Mouse (Mus musculus) erythroblast, embryonic 14.5 days (primary cell): ENCODE data around the gene Lrp2. TPM values are rescaled to one million over a fixed set of nuclear protein-coding genes. Genes with fewer than 3 reads are reported as not detected.

ENCODE experiments used
- H3K27me3 ChIP-seq: 2 replicates; pipeline ENCODE4 v1.6.1; 2012; ENCODE audit warnings: inconsistent platforms; ENCODE audit not compliant: control insufficient read depth
- H3K36me3 ChIP-seq: 2 replicates; pipeline ENCODE4 v1.6.1; 2012; ENCODE audit warnings: mild to moderate bottlenecking, inconsistent platforms; ENCODE audit not compliant: control insufficient read depth
- H3K4me1 ChIP-seq: 2 replicates; pipeline ENCODE4 v1.6.1; 2012; ENCODE audit warnings: inconsistent platforms; ENCODE audit not compliant: control insufficient read depth
- H3K4me3 ChIP-seq: replicated peaks from 2 replicates; pipeline ENCODE3; 2012; ENCODE audit warnings: moderate library complexity, mild to moderate bottlenecking, inconsistent platforms
- H3K9me3 ChIP-seq: 2 replicates; pipeline ENCODE4 v1.6.1; 2012; ENCODE audit warnings: low read length, inconsistent platforms, mixed read lengths; ENCODE audit not compliant: control insufficient read depth
- GATA1 ChIP-seq: IDR thresholded peaks from 2 replicates; pipeline ENCODE4 v1.6.1; 2012; ENCODE audit warnings: low read length, inconsistent platforms, mixed read lengths
- TAL1 ChIP-seq: IDR thresholded peaks from 3 replicates; pipeline ENCODE4 v1.6.1; 2012; ENCODE audit warnings: low read length, inconsistent platforms, mixed read lengths
- polyA plus RNA-seq: library from polyadenylated mRNA; stranded (reverse); fragments of >175 nt; gene quantifications from 2 replicates; pipeline ENCODE4 v1.2.3, GENCODE M21; 2012

Gene Lrp2
- polyA plus RNA-seq, 1 experiment = not detected

- Histone ChIP-seq H3K9me3 (no peaks in the 10 kb centered on the region), H3K4me3 (no peak overlapping the region), H3K4me1 (no peaks in the 10 kb centered on the region), H3K36me3 (no peaks in the 10 kb centered on the region), H3K27me3 (no peaks in the 10 kb centered on the region)
- TF ChIP-seq GATA1 (no peak), TAL1 (no peak)
Measured at GRCm38 (mm10) chr2:69379801-69380200, 206.1 kb downstream of the Lrp2 start.

- no peaks in the 10 kb centered on the region for H3K36me3 ChIP-seq
- no peak for TF ChIP-seq GATA1
- no peak for TF ChIP-seq TAL1
Measured at GRCm38 (mm10) chr2:69376780-69377179, 209.1 kb downstream of the Lrp2 start.

More at GRCm38 (mm10) chr2:69376780-69377179, 209.1 kb downstream of the Lrp2 start:
- Histone ChIP-seq H3K4me3 (no peak overlapping the region), H3K4me1 (no peaks in the 10 kb centered on the region), H3K27me3 (no peaks in the 10 kb centered on the region), H3K9me3 (no peaks in the 10 kb centered on the region)

Other genes starting within 250 kb of the Lrp2 start
- gene Abcb11, start 243.4 kb downstream of the Lrp2 start, polyA plus RNA-seq = not detected in 2 replicates
- gene Dhrs9, start 205.6 kb downstream of the Lrp2 start, polyA plus RNA-seq = not detected in 2 replicates
- not detected in 2 replicates for gene Bbs5, start 61.1 kb upstream of the Lrp2 start, polyA plus RNA-seq
- gene Klhl41, start 84.1 kb upstream of the Lrp2 start, polyA plus RNA-seq = not detected in 2 replicates
- 0.01 TPM in 1 of 2 replicates, not detected in the other for gene Fastkd1, start 127.5 kb upstream of the Lrp2 start, polyA plus RNA-seq
- gene Ppig, start 136.5 kb upstream of the Lrp2 start, polyA plus RNA-seq = 1.9 and 2.5 TPM in 2 replicates
- not detected in 2 replicates for gene Ccdc173, start 203.5 kb upstream of the Lrp2 start, polyA plus RNA-seq
- 0.64 and 0.77 TPM in 2 replicates for gene Phospho2, start 203.6 kb upstream of the Lrp2 start, polyA plus RNA-seq
- gene Klhl23, start 235.9 kb upstream of the Lrp2 start, polyA plus RNA-seq = 0.05 and 0.09 TPM in 2 replicates